Mouse (Mus musculus): ENCODE results near the gene Gm1113.
A peak's percentile ranks its signal among the peaks of the same experiment; 100 is the strongest.

The Gm1113 gene

GRCm38 (mm10) chr9:35529141-35529540 is 11.1 kb upstream of the Gm1113 start:
- no peak for DNase-seq (ENCODE audit: low spot score in 2 of 2)

GRCm38 (mm10) chr9:35523941-35524411 is 5.9 kb upstream of the Gm1113 start:
- peak; percentile 52 to 74 for DNase-seq (ENCODE audit: low spot score in 2 of 2)

- peak; percentile 47 to 57 for DNase-seq (ENCODE audit: low spot score in 2 of 2)
Measured at GRCm38 (mm10) chr9:35523541-35523940, 5.5 kb upstream of the Gm1113 start.

DNA sequence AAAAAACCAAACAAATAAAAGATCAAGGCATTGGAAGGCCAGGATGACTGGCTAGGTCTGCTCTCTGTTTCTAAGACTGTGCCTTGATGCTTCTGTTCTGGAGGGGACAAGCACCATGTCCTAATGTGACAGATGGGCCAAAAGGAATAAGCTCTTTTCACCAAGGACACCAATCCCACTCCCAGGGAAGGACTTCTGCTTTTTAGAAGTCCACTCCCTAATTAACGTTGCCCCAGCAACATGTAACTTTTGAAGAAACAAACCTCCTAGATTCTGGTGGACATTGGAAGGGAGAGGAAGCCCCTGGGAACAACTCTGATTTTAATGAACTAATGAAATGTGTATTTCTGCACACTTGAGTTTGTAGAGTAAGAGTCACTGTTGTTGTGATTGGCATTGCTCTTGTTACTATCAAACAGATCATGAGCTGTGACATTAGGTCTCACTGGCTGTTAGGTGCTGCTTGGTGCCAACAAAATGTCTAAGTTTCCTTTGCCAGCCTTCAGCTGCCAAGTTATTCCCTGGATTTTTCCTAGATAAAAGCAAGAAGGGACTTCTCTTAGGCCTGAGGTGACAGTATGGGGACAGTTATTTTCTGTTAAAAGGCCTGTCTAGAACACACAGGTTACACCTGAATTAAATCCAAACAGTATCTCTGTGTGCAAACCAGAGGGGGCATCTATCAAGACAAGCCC is 4.9 kb upstream of the Gm1113 start:
- DNase-seq (ENCODE audit: low spot score in 2 of 2): no peak

DNA sequence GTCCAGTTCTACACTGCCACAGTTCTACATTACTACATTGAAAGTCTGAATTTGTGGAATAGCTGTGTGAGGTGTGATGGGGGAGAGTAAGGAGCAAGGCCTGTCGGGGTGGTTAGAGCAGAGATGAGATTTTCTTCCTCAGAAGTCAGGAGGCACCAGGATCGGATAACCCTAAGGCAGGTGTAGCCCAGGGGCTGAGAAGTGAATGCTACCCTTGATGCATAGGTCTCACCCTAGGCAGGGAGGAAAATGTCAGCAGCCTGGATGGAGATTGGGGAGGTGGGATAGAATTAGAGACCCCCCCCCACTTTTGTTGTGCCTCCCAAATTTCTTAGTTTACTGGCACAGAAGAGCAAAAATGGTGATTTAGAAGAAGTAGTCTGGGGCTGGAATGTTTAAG is 4.2 kb upstream of the Gm1113 start:
- no peak for DNase-seq (ENCODE audit: low spot score in 2 of 2)

DNA sequence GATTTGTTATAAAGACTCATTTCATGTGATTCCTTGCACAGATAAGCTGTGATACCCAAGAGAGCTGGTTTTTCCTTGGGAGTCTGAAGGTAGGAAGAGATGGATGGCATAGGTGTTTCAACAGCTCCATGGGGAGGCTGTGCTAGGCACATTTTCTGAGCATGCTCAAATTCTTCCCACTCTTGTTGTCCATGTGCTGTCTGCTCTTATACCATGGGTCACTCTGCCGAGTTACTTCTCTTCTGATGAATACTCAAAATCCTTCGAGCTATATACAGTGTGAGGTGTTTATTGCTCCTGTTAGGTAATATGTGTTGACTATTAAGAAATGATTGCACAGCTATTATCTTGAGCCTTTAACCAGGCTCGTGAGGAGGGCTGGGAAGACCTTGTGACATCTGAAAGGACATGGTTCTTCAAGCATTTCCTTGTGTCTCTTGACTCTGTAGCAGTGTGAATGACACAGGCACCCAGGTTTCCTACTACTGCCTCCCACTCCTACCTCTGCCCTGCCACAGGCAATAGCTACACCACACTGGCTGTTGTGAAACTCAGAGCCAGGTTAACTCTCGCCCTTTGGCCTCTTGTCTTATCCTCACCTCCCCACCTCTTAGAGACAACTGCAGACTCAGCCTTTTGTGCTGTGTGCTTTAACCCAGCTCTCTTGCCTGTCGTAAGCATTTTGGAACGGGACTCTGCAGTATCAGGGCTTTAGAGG is 2.7 kb upstream of the Gm1113 start:
- DNase-seq (ENCODE audit: low spot score in 2 of 2): no peak

DNA sequence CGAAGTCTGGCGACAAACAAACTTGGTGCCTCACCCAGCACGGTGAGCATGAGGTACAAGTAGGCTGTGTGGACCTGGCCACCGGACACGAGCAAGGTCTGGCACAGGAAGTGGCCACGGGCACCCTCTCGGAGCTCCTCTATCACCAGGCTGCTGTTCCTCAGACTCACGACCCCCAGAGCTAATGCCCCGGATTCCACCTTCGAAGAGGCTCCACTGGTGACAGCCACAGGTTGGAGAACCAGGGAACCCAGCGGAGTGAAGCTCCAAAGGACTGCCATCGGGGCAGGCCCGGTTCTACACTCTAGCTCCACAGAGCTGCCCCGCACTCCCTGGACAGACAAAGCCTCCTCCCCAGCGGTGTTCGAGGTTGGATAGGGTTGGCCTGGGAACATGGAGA is 1.4 kb downstream of the Gm1113 start:
- no peak for DNase-seq (ENCODE audit: low spot score in 2 of 2)

DNA sequence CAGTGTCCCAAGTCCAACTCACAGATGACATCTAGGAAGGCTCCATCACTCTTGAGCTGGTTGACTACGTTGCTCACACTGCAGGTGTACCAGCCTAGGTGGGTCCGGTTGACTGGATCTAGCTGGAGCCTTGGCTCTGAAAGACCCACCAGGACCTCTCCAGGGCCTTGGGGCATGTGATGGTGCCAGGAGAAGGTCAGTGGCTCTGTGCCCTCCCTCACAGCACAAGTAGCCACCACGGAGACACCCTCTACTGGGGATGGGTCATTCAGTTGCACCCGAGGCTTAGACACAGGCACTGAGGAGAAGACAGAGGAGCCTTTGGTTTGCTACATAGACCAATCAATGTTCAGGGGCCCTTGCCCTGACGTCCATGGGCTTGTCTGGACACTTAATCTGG is 1.9 kb downstream of the Gm1113 start:
- DNase-seq (ENCODE audit: low spot score in 2 of 2): no peak

DNA sequence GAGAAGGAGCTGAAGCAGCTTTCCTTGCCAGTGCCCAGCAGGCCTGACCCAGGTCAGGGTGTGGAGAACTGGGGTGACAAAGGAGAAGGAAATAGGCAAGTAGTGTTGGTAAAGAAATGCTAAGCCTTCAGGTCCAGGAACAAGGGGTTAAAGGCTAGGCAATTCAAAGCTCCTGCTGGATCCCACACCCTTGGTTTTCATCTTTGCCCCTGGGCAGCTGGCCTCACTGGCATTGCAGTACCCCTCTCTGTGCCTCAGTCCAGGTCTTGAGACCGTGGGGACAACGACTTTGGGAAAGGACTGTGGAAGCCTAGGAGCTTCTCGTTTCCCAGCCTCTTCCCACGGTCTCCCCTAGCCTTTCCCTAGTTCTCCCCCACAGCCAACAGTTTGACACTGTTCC is 4.2 kb downstream of the Gm1113 start:
- no peak for DNase-seq (ENCODE audit: low spot score in 2 of 2)

DNA sequence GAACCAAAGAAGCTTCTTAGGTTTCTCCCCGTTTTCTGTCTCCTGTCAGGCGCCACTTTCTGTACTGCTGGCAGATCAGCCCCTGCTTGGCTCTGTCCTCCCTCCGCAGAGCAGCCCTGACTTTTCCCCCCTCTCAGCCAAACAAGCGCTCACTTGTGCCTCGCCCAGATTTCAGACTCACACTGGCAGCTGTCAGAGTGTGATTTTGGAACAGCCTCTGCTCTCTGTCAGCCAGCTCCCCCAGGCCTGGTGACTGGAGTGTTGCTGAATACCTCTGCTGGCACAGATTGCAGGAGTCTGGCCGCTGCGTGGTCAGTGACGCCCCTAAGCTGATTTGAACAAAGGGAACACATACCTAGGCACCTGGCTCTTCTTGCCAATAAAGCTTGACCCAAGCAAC is 9.8 kb downstream of the Gm1113 start:
- DNase-seq (ENCODE audit: low spot score in 2 of 2): peak in 1 of 2 experiments; percentile 20

DNA sequence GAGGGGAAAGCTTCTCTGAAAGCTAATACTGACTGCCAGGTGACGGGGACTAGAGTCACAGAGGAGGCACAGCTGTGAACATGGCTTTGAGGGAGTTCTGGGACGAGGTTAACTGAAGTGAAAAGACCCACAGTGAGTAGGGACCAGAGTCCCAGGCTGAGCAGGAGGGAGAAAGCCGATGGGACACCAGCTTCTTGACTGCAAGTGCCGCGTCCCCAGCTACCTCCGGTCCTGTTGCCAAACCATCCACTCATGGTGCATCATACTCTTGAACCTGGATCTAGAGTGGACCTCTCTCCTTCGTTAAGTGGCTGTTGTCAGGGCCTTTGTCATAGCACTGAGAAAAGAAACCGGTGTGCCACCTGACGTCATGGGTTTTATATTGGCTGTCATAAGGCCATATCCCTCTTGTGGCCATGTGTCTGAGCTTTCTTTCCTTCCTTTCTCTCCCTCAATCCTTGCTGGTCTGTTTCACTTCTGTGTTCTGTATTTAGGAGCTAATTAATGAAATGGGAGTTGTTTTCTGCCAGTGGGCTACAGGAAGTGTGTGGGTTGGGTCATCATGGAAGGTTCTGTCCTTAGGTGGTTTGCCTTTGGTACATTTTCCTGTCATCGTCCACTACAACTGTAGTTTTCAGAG is 15.6 kb downstream of the Gm1113 start:
- no peak for DNase-seq (ENCODE audit: low spot score in 2 of 2)

GRCm38 (mm10) chr9:35499946-35500345 is 18.1 kb downstream of the Gm1113 start:
- no peak for DNase-seq (ENCODE audit: low spot score in 2 of 2)

- DNase-seq (ENCODE audit: low spot score in 2 of 2): no peak
Measured at GRCm38 (mm10) chr9:35495471-35495870, 22.6 kb downstream of the Gm1113 start.

DNA sequence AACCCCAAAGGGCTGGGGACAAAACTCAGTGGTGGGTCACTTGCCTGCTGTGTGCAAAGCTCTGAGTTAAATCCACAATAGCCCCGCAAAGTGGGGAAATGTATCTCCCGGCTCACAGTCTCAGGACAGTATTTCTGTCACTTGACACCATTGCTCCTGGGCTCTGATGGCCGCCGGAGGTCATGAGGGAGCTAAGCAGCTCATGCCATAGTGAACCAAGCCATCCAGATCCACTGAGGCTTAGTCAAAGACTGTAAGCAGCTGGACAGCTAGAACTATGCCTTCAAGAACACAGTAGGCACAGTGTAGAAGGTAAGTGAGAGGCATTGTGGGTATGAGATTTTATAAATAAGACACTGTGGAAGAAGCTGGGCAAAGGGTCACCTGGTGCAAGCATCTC is 23.1 kb downstream of the Gm1113 start:
- no peak for DNase-seq (ENCODE audit: low spot score in 2 of 2)

GRCm38 (mm10) chr9:35493733-35494092 is 24.4 kb downstream of the Gm1113 start:
- no peak for DNase-seq (ENCODE audit: low spot score in 2 of 2)

GRCm38 (mm10) chr9:35493033-35493732 is 24.9 kb downstream of the Gm1113 start:
- DNase-seq (ENCODE audit: low spot score in 2 of 2): no peak

DNA sequence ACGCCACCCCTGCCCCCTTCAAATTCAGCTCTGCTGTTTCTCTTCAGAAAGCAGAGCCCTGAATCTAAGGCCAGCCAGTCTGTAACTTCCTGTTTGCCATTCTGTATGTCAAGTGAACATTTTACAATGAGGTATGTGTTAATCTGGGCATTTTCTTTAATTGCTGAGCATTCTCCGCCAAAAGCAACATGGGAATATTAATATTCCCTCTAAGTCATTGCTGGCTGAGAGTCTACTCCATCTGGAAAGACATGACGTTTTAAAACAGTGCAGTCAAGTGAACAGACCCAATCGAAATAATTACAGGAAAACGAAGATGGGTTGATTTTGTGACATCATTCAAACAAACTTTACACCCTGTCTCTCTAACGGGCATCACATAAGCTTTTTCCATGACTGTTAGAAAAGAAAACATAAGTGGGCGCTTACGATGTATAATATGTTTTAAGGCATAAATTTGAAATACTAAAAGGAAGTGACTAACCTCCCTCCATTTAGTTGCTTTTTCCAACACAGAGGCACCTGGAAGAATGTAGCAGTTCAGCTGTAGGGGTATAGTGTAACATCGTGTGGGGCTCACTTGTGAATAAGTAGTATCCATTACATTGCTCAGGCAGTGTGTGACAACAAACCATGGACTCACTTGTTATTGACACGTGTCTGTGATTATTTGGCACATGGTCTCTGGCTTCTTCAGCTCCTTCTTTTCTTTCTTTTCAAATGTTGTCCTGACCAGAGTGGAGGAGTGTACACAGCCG is 26.8 kb downstream of the Gm1113 start:
- DNase-seq (ENCODE audit: low spot score in 2 of 2): no peak

DNA sequence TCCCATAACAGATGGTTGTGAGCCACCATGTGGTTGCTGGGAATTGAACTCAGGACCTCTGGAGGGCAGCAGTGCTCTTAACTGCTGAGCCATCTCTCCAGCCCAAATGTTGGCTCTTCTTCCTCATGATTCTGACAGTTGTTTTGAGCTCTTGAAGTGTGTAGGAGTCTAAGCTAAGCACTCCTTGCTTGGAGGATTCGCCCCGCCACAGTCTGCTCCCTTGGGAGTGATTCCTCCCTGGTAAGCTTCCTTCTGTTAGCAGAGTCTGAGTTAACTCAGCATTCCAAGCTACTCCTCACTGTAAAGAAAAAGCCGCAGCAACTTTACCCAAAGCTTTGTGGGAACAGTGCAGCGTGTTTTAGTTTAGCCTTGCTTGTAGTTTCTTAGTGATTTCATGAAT is 29.6 kb downstream of the Gm1113 start:
- DNase-seq (ENCODE audit: low spot score in 2 of 2): no peak

DNA sequence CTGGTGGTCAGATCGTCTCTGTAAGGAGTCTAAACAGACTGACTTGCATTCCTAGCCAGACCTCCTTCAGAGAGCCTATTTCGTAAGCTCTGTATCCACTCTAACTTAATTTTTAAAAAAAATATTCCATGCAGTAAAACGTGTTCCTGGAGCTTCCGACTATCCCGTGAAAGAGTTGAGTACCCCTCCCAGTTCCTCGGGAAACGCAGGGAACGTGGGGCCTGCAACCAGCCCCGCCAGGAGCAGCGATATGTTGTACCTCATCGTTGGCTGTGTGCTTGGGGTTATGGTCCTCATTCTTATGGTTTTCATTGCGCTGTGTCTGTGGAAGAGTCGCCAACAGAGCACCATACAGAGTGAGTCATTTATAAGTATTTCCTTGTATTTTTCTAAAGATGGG is 31.5 kb downstream of the Gm1113 start:
- no peak for DNase-seq (ENCODE audit: low spot score in 2 of 2)

DNA sequence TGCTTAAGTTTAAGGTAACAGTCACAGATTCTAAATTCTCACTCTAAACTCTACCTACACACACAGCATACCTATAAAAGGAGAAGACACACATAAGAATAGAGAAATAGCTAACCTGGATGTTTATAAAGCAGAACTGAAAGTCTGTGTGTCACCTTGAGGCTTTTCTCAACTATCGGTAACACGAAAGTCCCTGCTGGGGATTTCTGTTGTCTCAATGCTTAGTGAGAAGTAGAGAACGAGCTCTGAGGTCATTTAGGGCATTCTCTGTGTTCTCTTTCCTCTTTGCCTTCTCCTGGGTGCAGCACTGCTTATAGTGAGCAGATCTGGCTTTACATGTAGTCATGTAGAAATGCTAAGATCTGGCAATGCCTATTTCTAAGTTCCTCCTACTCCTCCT is 34.1 kb downstream of the Gm1113 start:
- DNase-seq (ENCODE audit: low spot score in 2 of 2): no peak

DNA sequence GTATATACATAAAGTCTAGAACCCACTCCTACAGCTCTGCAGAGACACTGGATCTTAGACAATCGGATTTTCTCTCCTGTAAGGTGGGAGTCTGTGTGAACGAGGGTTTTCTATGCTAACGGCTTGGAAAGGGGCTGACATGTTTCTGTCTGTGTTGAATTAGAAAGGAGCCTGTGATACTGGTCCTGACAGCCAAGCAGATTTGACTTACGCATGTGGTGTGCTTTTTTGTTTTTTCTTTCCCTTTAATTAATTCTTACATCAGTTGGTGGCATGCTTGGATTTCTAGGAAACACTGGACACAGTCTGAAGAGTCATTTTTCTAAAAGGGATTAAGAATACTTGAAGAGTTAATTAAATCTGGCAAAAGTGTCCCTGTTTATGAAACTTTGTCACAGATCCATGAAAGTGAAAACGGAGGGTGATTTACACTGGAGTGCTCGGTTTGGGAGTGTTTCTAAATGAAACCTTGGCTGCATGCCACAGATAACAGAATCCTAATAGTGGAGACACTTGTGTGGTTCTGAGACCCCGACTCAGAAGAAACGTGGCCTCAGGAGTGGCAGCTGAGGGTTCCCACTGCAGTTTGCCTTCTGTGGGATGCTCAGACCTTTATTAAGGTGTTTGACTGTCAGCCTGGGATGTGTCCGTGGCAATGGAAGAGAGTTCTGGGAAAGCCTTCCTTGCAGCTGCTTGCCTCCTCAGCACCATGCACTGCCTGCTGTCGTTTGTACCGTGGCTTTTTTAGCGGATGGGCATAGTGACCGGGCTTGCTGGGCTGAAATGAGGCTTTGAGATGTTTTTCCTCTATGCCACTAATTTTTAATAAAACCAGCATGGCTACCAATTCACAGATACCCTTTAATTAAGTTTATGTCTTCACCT is 35.8 kb downstream of the Gm1113 start:
- DNase-seq (ENCODE audit: low spot score in 2 of 2): no peak

Measured in frontal cortex, postnatal 10 days (tissue).